Mouse (Mus musculus) embryonic fibroblast, embryonic 13.5 days (primary cell): ENCODE results near the gene Arf3.

Experiments
- CTCF ChIP-seq: IDR thresholded peaks from 2 replicates; pipeline ENCODE4 v1.5.1; 2011; ENCODE audit warnings: mild to moderate bottlenecking, control low read depth, low read length, moderate library complexity, borderline replicate concordance; ENCODE audit not compliant: insufficient read depth
- POLR2A ChIP-seq: IDR thresholded peaks from 2 replicates; pipeline ENCODE4 v1.6.1; 2011; ENCODE audit warnings: low read depth, mild to moderate bottlenecking, control low read depth, low read length, moderate library complexity

- TF ChIP-seq CTCF (peak; percentile 88; the same call in 1 of the 2 replicates), POLR2A (no peak)
These were observed 24.9 kb upstream of the Arf3 start for GRCm38 (mm10) chr15:98787930-98788329.
